Mouse (Mus musculus) heart, adult 11 months (tissue): ENCODE measurements around the gene Sco2.

Source experiments
- DNase-seq: peaks from one replicate; pipeline ENCODE4 v3.0.0; 2022

Sco2 gene

GRCm38 (mm10) chr15:89373762-89374248, at the start of gene Sco2:
TSS of gene Sco2 (minus strand) at chr15:89373846.
- DNase-seq: peak; percentile 99

GRCm38 (mm10) chr15:89421938-89422337, 48.3 kb upstream of the Sco2 start:
- no peak for DNase-seq

- peak; percentile 96 for DNase-seq
Measured at GRCm38 (mm10) chr15:89415282-89415681, 41.6 kb upstream of the Sco2 start.

GRCm38 (mm10) chr15:89410118-89410517, 36.5 kb upstream of the Sco2 start, which contains the start of gene Syce3:
TSS of gene Syce3 (minus strand) at chr15:89410503.
- DNase-seq: no peak

- DNase-seq: no peak
Measured at GRCm38 (mm10) chr15:89406691-89407090, 33.0 kb upstream of the Sco2 start.

- DNase-seq: no peak
Measured at GRCm38 (mm10) chr15:89404831-89405623, 31.4 kb upstream of the Sco2 start.

- DNase-seq: no peak
Measured at GRCm38 (mm10) chr15:89402471-89402870, 28.8 kb upstream of the Sco2 start.

- no peak for DNase-seq
Measured at GRCm38 (mm10) chr15:89399716-89400115, 26.1 kb upstream of the Sco2 start.

GRCm38 (mm10) chr15:89398146-89398545, 24.5 kb upstream of the Sco2 start:
- no peak for DNase-seq

- DNase-seq: no peak
Measured at GRCm38 (mm10) chr15:89396883-89397282, 23.2 kb upstream of the Sco2 start.

- no peak for DNase-seq
Measured at GRCm38 (mm10) chr15:89390081-89390480, 16.4 kb upstream of the Sco2 start.

DNA sequence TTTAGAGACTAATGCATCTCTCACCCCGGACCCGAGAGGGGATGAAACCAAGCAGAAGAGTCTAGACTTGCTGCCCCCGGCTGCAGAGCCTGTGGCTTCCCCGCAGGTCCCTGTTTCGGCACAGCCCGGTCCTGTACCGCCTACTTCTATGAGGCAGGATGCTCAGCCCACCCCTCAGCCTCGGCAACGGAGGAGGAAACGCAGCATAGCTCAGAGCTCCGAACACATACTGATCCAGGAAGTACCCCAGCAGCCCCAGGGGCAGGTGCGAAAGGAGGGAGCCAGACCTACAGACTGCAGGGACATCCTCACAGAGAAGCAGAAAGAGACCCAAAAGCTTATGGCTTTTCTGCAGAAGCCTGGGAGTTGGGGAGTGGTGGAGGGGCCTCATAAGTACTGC, 13.5 kb upstream of the Sco2 start:
- no peak for DNase-seq

- no peak for DNase-seq
Measured at GRCm38 (mm10) chr15:89384617-89385016, 11.0 kb upstream of the Sco2 start, which contains the start of gene Klhdc7b. TSS of gene Klhdc7b (plus strand) at chr15:89384917.

- peak; percentile 94 for DNase-seq
Measured at GRCm38 (mm10) chr15:89379429-89379828, 5.8 kb upstream of the Sco2 start.

DNA sequence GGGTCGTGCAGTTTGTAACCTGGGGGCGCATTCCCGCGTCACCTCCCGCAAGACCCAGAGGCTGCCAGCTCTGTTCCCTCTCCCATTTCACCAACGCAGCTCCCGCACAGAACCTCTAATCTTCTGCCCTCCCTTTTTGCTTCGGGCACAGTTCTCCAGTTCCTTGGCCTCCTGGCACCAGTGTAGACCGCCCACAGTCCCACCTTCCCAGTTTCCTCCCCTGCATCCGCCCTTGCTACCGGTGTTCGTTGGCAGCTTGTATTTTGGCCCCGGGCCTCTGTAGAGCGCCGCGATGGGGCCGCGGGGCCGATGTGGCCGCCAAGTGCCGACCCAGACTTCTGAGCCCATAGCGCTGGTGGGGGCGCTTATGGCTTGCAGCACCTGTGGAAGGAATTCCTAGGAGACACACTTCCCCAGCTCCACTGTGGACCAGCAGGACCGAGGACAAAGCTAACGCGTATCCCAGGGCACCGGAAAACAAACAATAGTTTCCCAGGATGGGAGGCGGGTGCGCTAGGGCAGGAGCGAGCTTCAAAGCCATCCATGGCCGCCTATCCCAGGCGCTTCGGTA, 5.3 kb upstream of the Sco2 start, which contains the start of gene Odf3b:
Gene Odf3b, minus strand, starts transcription at position 452 of the 571 bp plus-strand sequence.
- DNase-seq: peak; percentile 98

DNA sequence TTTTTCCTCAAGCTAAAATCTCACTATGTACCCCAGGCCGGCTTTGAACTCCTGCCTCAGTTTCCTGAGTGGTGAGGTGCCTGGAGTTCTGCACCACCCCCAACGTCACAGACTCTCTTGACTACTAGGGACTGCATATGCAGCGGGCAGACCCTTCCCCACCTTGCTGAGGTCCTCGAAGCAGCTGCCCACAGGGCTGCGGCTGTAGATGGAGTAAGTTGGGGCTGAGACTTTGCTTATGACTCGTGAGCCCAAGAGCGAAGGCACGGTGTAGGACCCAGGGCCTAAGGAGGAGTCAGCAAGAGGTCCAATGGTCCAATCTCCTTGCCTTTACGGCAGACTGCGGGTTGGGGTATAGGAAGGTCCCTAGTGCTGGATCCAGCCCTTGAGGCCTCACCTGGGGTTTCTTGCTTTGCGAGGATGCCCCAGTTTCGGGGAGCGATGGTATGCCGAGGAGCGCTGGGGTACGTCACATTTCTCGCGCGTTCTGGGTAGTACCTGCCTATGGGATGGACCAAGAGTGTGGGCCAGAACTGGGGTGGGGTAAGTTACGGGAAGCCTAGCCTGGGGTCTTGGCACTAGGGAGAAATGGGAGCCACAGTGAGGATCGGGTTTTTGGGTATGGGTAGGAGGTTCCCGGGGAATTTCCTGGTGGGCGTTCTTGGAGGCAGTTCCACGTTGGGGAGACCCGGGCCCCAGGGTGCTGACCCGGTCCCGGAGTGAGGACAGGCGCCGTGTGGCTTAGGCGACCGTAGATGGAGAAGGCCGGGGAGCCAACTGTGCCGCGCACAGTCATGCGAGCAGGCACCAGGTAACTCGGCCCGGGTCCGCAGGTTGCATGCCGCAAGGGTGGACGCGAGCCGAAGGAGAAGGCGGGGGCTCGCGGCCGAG, 4.5 kb upstream of the Sco2 start:
- no peak for DNase-seq

DNA sequence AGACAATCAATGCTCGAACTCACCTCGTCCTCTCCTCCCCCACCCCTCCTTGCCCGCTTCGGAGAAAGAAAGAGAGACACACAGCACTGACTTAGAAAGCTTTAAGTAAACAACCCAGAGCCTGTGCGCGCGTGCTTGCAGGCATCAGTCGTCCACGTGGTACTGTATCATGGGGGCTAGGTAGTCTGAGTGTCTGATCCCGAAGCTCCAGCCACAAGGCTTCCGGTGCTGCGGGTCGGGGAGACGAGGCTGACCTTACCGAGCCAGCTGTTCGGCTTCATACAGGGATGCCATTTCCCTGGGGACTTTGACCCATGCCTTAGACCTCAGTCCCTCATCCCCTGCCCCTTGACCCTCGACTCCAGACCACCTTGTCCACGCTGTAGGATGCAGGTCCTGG, 3.7 kb upstream of the Sco2 start:
- DNase-seq: no peak

DNA sequence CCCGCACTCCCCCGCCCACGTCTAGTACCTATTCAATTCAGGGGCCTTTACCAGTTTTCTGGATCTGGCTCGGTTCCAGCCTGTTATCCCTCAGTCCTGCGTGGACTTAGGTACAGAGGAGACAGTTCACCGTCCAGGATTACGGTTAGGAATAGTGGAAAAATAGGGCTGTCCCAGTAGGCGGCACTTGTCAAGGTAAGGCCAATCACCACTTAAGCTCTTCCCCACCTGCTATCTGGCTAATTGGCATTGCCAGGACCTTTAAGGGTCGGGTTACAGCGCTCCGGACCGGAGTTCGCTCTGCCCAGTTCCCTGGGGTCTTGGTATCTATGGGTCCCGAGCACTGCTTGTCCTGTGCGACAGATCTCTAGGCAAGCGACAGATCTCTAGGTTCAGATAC, 3.3 kb upstream of the Sco2 start, which contains the start of gene Tymp:
Gene Tymp, minus strand, starts transcription at position 83 of the 400 bp plus-strand sequence.
- DNase-seq: no peak

DNA sequence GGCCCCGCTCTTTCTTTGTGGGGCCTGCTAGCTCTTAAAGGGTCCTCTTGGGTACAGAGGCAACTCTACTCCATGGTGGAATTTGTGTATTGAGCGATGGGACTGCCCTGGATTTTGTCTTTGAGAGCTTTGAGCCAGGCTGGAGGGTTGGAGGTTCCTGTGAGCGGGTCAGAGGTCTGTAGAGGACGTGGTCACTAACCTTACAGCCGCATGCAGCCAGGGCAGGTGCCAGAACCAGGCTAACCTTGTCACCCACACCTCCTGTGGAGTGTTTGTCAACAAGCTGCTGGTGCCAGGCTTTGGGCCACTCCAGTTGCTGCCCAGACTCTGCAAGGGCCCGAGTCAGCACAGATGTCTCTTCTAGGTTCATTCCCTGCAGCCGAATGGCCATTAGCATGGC, 2.4 kb upstream of the Sco2 start:
- no peak for DNase-seq

- DNase-seq: no peak
Measured at GRCm38 (mm10) chr15:89374801-89375534, 1.3 kb upstream of the Sco2 start.

DNA sequence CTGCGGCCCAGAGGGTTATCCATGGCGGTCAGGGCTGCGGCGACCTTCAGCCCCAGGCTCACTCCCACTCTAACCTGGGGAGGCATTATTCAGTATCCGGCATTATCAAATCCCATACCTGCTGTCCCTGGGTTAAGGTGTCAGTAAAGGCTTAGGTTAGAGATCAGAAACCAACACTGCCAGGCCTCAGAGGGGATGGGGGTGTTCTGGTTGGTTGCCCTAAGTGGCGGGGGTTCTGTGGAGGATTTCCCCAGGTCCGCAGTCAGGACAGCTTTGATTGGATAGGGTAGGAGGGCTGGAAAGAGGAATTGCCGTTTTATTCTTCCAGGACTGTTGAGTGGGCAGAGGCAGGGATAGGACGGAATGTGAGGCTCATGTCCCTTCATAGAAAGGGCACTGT, 694 bp upstream of the Sco2 start:
- DNase-seq: no peak

DNA sequence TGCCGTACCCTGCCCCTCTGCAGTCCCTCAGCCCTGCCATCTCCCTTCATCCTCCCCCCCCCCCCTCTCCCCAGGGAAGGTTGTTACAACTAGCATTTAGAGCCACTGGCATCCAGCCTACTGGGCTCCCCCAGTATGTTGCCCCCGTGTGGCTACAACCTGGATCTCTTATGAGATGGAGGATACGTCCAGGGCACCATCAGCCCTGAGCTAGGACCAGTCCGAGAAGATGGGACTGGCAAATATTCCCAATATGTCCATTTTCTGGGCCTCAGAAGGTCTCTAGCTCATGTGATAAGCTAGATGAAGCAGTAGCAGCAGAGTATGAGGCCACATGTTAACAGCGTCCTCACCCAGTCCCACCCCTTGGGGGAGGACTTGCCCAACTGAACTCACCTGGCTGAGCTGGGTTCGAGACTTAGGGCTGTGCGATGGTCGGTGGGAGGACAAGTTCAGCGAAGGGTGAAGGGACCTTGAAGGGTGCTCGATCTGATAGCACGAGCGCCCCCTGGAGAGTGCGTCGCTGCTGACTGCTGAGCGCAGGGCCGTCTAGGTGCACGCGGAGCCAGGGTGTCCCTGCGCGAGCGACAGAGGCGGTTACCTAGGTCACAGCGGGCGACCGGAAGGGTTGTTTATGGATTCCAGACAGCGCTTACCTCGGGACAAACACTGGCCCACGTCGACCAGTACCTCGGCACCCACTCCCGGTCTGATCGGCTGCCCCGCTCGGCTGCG, 452 bp downstream of the Sco2 start:
- DNase-seq: peak; percentile 99
